Mouse (Mus musculus): ENCODE data around the gene Gm49673.
"Not testable (repeated sequence)": the region's sequence is repeated elsewhere in the genome, so short reads cannot be mapped to it uniquely, and the experiment has no call there.

Gm49673 gene

DNA sequence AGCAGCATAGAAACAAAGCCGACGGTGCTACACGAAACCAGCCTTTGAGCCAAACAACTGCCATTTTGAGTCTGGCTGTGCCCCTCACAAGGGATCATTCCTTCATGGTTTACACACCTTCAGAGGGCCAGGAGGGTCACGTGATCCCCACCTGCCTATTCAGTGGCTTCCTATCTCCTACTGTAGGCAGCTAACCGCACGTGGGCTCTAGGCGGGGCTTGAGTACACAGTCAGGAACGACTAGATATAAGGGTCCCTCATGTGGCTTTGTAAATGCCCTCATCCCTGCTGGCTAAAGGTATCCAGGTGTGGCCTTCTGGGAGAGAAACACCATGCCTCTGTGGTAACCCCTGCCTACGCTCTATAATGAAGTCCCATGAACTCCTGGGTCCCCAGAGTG is 18.0 kb downstream of the Gm49673 start:
- not testable (repeated sequence) for DNase-seq

- DNase-seq, result not testable (repeated sequence)
These were observed 19.1 kb downstream of the Gm49673 start for GRCm38 (mm10) chr17:8128326-8128993.

DNA sequence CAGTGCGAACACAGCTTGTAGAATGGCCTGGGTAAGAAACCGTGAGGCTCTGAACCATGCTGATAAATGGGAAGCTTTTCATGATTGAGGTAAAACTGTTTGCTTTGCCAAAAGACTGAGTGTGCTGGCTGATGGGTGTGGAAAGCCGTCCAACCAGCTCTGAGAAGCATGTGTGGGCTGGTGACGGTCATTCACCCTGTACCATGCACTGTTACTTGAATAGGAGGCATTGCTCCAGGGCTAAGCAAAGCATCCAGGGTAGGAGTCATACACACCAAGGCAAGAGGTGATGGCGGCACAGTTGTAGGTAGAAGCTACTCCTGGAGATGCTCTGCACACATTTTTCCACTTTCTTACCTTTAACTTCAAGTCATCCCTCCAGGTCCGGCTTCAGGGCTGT is 23.0 kb downstream of the Gm49673 start:
- DNase-seq, result not testable (repeated sequence)

DNA sequence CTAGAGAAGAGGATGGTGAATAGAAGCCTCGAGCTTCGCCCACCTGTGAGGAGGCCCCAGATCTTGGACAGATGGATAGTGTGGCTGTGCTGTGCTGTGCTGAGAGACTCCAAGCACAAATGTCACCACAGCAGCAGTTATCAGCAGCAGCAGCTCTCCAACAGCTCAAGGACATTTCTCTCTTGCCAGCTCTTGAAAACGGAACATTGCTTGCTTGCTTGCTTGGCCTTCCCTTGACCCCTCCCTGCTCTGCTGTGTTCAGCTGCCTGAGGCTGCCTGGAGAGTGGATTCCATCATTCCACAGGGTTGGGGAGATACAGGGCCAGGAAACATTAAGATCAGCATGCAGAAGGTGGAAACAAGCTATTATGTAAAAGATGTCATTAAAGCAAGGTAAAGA is 24.6 kb downstream of the Gm49673 start:
- DNase-seq, result not testable (repeated sequence)

- not testable (repeated sequence) for DNase-seq
These were observed 30.7 kb downstream of the Gm49673 start for GRCm38 (mm10) chr17:8116928-8117327.

DNA sequence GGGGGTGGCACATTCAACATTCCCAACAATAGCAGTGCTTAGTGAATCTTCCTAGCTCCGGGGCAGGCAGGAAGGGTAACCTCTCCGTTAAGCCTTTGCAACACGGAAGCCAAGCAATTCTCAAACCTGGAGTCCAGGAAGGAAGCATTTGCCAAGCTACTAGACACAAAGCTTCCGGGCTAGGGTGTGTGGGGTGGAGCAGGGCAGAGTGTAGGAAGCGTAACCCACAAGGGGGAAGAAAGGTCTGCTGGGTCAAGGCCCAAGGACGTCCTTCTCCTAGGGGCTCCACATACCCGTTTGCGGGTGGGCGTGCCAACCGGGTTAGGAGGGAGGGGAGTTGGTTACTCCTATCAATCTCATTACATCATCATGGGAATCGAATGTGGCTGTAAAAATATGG is 31.2 kb downstream of the Gm49673 start:
- not testable (repeated sequence) for DNase-seq

GRCm38 (mm10) chr17:8112199-8112598 is 35.4 kb downstream of the Gm49673 start:
- not testable (repeated sequence) for DNase-seq

DNA sequence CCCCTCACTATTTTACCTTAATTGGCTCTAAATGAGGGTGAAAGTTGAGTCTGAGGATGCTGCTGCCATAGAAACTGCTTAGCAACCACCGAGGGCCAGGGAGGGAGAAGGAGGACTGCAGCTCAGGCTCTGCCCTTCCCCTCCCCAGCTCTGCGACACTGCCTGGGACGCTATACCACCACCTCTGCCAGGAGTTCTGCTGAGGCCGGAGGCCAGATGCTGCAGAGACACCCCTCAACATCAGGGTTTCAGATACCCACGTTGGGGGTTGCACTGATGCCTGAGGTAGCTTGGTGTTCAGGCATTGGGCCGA is 46.3 kb downstream of the Gm49673 start:
- DNase-seq, result not testable (repeated sequence)

GRCm38 (mm10) chr17:8100405-8101296 is 46.9 kb downstream of the Gm49673 start:
- not testable (repeated sequence) for DNase-seq

DNA sequence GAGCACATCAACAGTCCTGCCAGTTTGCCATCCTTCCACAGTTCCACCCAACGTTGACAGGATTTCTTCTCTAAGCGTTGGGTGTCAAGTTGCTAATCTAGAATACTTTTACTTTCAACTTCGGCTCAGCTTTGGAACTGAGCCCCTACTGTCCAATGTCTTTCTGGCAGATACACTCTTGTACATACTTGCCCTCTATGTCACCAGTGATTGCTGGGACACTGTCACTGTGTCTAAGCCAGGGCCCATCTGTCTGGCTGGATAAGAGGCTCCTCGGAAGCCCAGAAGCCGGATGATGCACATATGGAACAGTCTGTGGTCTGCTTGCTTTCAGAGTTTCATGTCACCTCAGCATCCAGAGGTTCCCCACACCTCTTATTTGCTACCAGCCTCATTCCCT is 51.4 kb downstream of the Gm49673 start:
- DNase-seq, result not testable (repeated sequence)

GRCm38 (mm10) chr17:8095653-8096052 is 51.9 kb downstream of the Gm49673 start:
- DNase-seq, result not testable (repeated sequence)

GRCm38 (mm10) chr17:8092537-8093526 is 54.8 kb downstream of the Gm49673 start:
- not testable (repeated sequence) for DNase-seq

- DNase-seq, result not testable (repeated sequence)
These were observed 56.3 kb downstream of the Gm49673 start for GRCm38 (mm10) chr17:8091320-8091719.

DNA sequence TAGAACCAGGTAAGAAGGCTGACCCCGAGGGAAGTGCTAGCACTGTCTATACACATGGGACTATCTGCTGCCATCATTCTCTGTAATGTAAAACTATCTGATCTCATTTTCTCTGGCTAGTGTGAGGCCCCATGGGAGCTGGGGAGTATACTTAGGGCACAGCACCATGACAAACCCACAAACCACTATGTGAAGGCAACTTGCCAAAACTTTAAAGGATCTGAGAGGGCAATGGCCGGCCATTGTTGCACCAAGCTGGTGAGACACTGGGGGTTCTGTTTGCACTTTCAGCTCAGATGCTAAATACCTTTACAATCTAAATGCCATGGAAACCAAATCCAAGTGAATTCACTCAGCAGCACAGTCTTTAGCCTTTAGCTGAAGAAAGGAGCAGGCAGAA is 77.7 kb downstream of the Gm49673 start:
- not testable (repeated sequence) for DNase-seq

- not testable (repeated sequence) for DNase-seq
These were observed 90.9 kb downstream of the Gm49673 start for GRCm38 (mm10) chr17:8056637-8057138.

GRCm38 (mm10) chr17:8055919-8056589 is 91.5 kb downstream of the Gm49673 start:
- DNase-seq, result not testable (repeated sequence)

DNA sequence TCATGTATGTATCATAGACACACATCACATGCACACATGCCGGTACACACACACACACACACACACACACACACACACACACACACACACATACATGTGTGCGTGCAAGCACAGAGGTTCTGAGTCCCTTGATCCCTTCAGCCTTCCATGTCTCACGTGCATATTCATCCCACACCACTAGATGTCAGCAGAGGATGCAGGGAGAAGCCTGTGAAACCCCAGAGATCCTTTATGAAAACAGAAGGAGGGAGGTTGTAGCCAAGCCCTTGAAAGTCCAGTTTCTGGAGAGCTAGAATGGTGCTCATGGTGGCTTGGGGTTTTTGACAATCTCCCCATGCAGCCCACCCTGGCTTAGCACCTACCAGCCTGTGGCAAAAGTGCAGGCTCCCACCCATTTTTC is 96.3 kb downstream of the Gm49673 start:
- peak; percentile 78 for DNase-seq

DNA sequence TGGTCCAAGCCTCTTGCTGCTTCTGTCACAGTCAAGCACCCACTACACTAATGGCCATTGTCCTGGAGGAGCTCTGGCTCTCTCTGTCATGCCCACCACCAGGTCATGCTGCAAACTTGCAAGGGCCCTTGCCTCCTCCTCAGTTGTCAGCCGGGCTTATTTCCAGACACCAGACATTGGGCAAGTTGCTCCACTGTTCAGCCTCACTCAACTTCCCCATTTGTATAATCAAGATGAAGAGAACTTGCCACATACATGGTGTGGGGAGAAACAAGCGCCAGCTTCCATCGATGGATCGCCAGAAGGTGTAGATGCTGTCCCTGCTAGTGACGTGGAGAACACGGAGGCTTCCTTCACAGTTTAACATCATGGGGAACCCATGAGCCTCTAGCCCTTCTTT is 97.4 kb downstream of the Gm49673 start:
- not testable (repeated sequence) for DNase-seq

DNA sequence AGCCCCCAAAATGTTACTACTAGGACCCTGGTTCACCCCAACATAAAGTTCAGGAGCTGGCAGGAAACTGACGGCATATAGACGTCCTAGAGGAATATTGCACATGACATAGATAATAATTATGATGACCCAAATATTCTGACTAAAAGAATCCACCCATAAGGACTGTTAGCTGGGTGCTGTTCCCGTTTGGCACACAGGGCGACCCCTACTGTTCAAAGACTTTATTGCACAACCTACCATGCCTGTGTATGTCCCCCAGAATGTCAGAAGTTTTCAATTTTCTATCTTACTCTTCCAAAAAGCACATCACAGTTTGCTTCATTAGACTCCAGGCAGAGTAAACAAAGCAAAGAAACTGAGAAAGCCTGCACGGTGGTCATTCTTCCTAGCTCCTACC is 101.4 kb downstream of the Gm49673 start:
- DNase-seq, result peak; percentile 69

DNA sequence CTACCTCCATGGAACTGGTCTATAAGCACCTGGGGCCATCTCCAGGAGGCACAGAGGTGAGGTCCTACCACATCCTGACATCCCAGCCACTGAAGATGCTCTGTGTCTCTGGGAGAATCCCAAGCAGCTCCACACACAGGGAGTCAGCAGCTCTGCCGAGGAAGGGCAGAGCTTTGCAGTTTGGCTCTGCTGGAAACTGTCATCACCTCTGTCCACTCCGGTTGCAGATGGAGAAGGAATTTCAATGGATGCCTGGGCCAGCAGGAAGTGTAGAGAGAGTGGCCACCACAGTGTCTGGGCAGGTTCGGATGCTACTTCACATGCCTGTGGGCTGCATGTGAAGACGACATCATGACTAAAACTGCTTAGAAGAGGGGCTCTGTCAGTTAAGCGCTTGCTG is 106.4 kb downstream of the Gm49673 start:
- DNase-seq, result not testable (repeated sequence)

GRCm38 (mm10) chr17:8039916-8040635 is 107.5 kb downstream of the Gm49673 start:
- not testable (repeated sequence) for DNase-seq

Data from right cerebral cortex, postnatal 4 days (tissue).